Mouse (Mus musculus): ENCODE results near the gene Bmp7. TPM values are rescaled to one million over a fixed set of nuclear protein-coding genes. Genes with fewer than 3 reads are reported as not detected.

The Bmp7 gene
- total and polyA plus RNA-seq, 3 experiments = 0.05 TPM; not detected in 2

DNA sequence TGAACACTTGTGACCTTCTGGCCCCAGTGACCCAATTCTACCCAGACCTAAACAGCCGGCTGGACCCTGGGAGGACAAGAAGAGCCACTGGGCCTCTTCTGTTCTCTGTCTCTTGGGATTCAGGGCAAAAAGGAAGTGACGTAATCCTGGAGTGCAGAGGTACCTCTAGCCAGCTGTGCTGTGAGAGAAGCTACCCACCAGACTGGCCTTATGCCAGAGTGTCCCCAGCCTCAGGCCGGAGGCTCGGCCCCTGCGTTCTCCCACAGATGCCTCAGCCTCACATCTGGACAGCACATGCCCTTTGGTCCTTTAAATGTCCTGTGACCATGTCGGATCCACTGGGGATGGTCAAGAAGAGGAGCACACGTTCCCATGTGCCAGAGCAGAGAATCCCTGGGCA is 54.3 kb downstream of the Bmp7 start:
- no peak for ATAC-seq (ENCODE audit: extremely low read depth, insufficient number of reproducible peaks, low FRiP score, poor library complexity, severe bottlenecking)
- Histone ChIP-seq H3K9me3 (replicated peaks) (peaks cover 90% of the 10 kb centered on the region), H3K4me3 (ENCODE audit: low read depth, low read length) (no peak overlapping the region; the same call in 1 of the 2 replicates), H3K36me3 (replicated peaks) (no peaks in the 10 kb centered on the region), H3K27me3 (ENCODE audit: insufficient read depth, low read length) (no peaks in the 10 kb centered on the region), H3K4me1 (ENCODE audit: insufficient read depth, low read depth, low read length) (no peaks in the 10 kb centered on the region)
- DNase-seq (ENCODE audit: low spot score) = no peak
- TF ChIP-seq TAL1 (conservative IDR thresholded peaks at IDR 0.05; ENCODE audit: low read depth, low read length) = no peak
- TF ChIP-seq CTCF (IDR thresholded peaks at IDR 0.05; ENCODE audit: low read depth, low read length) = no peak
- no peak for TF ChIP-seq GATA1 (IDR thresholded peaks at IDR 0.05; ENCODE audit: borderline replicate concordance, low read length)

DNA sequence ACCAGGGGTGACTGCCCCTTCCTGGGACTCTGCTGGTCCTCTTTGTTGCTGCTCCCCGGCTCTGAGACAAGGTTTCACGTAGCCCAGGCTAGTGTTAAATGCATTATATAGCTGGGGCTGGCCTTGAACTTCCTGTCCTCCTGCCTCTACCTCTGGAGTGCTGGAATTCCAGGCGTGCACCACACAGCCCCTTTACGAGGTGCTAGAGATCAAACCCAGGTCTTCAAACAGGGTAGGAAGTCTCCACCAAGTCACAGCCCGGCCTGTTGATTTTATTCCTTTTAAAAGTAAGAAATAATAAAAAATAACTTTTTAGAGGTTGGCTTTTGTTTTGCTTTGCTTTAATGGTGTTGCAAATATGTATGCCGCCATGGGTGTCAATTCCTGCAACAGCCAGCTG is 55.5 kb downstream of the Bmp7 start:
- DNase-seq (ENCODE audit: low spot score) (no peak), ATAC-seq (ENCODE audit: extremely low read depth, insufficient number of reproducible peaks, low FRiP score, poor library complexity, severe bottlenecking) (no peak)
- no peaks in the 10 kb centered on the region for H3K27me3 ChIP-seq (ENCODE audit: insufficient read depth, low read length)
- H3K9me3 ChIP-seq (replicated peaks) = peaks cover 90% of the 10 kb centered on the region
- no peak overlapping the region for H3K4me3 ChIP-seq (ENCODE audit: low read depth, low read length)
- no peaks in the 10 kb centered on the region for H3K4me1 ChIP-seq (ENCODE audit: insufficient read depth, low read depth, low read length)
- H3K36me3 ChIP-seq (replicated peaks) = no peaks in the 10 kb centered on the region
- TF ChIP-seq GATA2 (IDR thresholded peaks at IDR 0.05; ENCODE audit: borderline replicate concordance, low read depth, low read length) (no peak), CTCF (IDR thresholded peaks at IDR 0.05; ENCODE audit: low read depth, low read length) (no peak), POLR2AphosphoS5 (IDR thresholded peaks at IDR 0.05; ENCODE audit: insufficient replicate concordance, low read depth, low read length) (no peak), GATA1 (IDR thresholded peaks at IDR 0.05; ENCODE audit: borderline replicate concordance, low read length) (no peak), TAL1 (conservative IDR thresholded peaks at IDR 0.05; ENCODE audit: low read depth, low read length) (no peak)

DNA sequence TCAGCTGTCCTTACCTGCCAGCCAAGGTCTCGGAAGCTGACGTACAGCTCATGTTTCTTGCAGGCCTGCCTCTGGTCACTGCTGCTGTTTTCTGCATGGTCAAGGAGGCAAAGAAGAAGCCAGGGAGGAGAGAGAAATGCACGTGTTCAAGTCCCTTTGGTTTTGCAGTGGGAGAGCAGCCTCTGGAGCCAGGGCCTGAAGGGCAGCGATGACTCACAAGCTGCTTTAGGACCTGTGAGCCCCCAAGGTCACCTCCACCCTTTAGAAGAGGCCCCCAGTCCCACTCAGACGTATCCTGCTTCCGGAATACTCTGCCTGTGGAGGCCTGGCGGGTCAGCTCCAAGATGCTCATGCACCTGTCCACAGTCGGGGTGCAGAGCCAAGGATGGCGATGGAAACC is 64.9 kb downstream of the Bmp7 start:
- Histone ChIP-seq H3K4me3 (ENCODE audit: low read depth, low read length) (no peak overlapping the region), H3K4me1 (ENCODE audit: insufficient read depth, low read depth, low read length) (no peaks in the 10 kb centered on the region), H3K9me3 (replicated peaks) (peaks cover 94% of the 10 kb centered on the region), H3K27me3 (ENCODE audit: insufficient read depth, low read length) (no peaks in the 10 kb centered on the region), H3K36me3 (replicated peaks) (no peaks in the 10 kb centered on the region)
- no peak for TF ChIP-seq GATA1 (IDR thresholded peaks at IDR 0.05; ENCODE audit: borderline replicate concordance, low read length)
- no peak for TF ChIP-seq TAL1 (conservative IDR thresholded peaks at IDR 0.05; ENCODE audit: low read depth, low read length)
- TF ChIP-seq POLR2AphosphoS5 (IDR thresholded peaks at IDR 0.05; ENCODE audit: insufficient replicate concordance, low read depth, low read length) = no peak
- no peak for TF ChIP-seq GATA2 (IDR thresholded peaks at IDR 0.05; ENCODE audit: borderline replicate concordance, low read depth, low read length)
- no peak for TF ChIP-seq CTCF (IDR thresholded peaks at IDR 0.05; ENCODE audit: low read depth, low read length)
- no peak for DNase-seq (ENCODE audit: low spot score)
- no peak for ATAC-seq (ENCODE audit: extremely low read depth, insufficient number of reproducible peaks, low FRiP score, poor library complexity, severe bottlenecking)

DNA sequence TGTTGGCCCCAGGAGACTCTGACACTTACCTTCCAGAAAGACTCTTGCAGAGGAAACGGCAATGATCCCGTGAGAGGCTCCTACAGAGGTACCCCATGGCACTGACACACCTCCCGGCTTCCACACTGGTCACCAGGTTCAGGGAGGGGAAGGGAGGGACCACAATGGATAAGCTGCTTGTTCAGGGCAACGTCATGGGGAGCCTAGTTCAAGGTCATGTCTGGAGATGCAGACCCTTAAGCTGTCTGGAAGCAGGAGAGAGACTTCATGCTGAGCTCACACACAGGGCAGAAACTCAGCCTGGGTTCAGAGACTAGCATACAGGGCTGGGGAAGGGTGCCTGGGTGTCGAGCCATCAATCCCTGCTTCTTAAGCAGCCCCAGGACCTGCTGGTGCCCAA is 73.8 kb downstream of the Bmp7 start:
- ATAC-seq (ENCODE audit: extremely low read depth, insufficient number of reproducible peaks, low FRiP score, poor library complexity, severe bottlenecking) = no peak
- peaks cover 89% of the 10 kb centered on the region for H3K9me3 ChIP-seq (replicated peaks)
- no peak for TF ChIP-seq GATA2 (IDR thresholded peaks at IDR 0.05; ENCODE audit: borderline replicate concordance, low read depth, low read length)
- no peak for TF ChIP-seq GATA1 (IDR thresholded peaks at IDR 0.05; ENCODE audit: borderline replicate concordance, low read length)
- no peak for TF ChIP-seq CTCF (IDR thresholded peaks at IDR 0.05; ENCODE audit: low read depth, low read length)
- no peak for TF ChIP-seq TAL1 (conservative IDR thresholded peaks at IDR 0.05; ENCODE audit: low read depth, low read length)
- no peak for TF ChIP-seq POLR2AphosphoS5 (IDR thresholded peaks at IDR 0.05; ENCODE audit: insufficient replicate concordance, low read depth, low read length)

DNA sequence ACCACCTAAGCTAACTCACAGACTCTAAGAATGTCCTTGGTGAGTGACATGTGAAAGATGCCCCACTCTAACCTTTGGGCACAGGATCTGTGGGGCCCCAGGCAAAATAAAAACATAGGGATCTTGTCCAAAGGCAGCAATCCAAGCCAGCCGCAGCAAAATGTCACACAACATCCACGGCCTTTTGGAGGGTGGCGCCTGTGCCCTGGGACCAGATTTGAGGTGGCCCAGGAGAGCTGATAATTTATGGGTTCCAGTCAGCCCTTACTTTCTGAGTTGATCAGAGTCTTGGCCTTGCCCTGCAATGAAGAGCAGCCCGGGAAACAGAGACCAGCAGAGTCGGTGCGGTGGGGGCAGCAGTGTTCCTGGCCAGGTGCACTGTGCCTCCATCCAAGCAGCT is 75.0 kb downstream of the Bmp7 start:
- Histone ChIP-seq H3K27me3 (ENCODE audit: insufficient read depth, low read length) (no peaks in the 10 kb centered on the region; the same call in 1 of the 2 replicates), H3K9me3 (replicated peaks) (peaks cover 90% of the 10 kb centered on the region), H3K4me3 (ENCODE audit: low read depth, low read length) (no peak overlapping the region), H3K36me3 (replicated peaks) (no peaks in the 10 kb centered on the region), H3K4me1 (ENCODE audit: insufficient read depth, low read depth, low read length) (no peaks in the 10 kb centered on the region)
- ATAC-seq (ENCODE audit: extremely low read depth, insufficient number of reproducible peaks, low FRiP score, poor library complexity, severe bottlenecking) (no peak), DNase-seq (ENCODE audit: low spot score) (no peak)
- TF ChIP-seq CTCF (IDR thresholded peaks at IDR 0.05; ENCODE audit: low read depth, low read length) (no peak), GATA2 (IDR thresholded peaks at IDR 0.05; ENCODE audit: borderline replicate concordance, low read depth, low read length) (no peak), POLR2AphosphoS5 (IDR thresholded peaks at IDR 0.05; ENCODE audit: insufficient replicate concordance, low read depth, low read length) (no peak), GATA1 (IDR thresholded peaks at IDR 0.05; ENCODE audit: borderline replicate concordance, low read length) (no peak), TAL1 (conservative IDR thresholded peaks at IDR 0.05; ENCODE audit: low read depth, low read length) (no peak)

More for the DNA sequence above, 73.8 kb downstream of the Bmp7 start:
- Histone ChIP-seq H3K4me1 (ENCODE audit: insufficient read depth, low read depth, low read length) (no peaks in the 10 kb centered on the region), H3K4me3 (ENCODE audit: low read depth, low read length) (no peak overlapping the region), H3K27me3 (ENCODE audit: insufficient read depth, low read length) (no peaks in the 10 kb centered on the region; the same call in 1 of the 2 replicates), H3K36me3 (replicated peaks) (no peaks in the 10 kb centered on the region)
- DNase-seq (ENCODE audit: low spot score) = no peak

DNA sequence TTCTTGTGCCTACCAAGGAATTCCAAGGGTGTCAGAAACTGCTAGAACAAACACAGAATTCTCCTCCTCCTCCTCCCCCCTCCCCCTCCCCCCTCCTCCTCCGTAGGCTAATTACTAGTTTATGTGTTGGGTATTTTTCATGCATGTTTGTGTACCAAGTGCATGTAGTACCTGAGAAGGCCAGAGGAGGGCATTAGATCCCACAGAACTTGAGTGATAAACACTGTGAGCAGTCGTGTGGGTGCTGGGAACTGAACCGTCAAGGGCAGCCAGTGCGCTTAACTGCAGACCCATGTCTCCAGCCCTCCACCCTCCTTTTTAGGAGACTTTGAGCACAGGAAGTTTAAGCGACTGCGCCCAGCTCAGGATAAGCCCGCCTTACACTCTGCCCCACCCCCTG is 75.6 kb downstream of the Bmp7 start:
- H3K4me3 ChIP-seq (ENCODE audit: low read depth, low read length) = no peak overlapping the region
- H3K9me3 ChIP-seq (replicated peaks) = peaks cover 90% of the 10 kb centered on the region
- no peak for ATAC-seq (ENCODE audit: extremely low read depth, insufficient number of reproducible peaks, low FRiP score, poor library complexity, severe bottlenecking)
- no peak for TF ChIP-seq TAL1 (conservative IDR thresholded peaks at IDR 0.05; ENCODE audit: low read depth, low read length)
- TF ChIP-seq GATA1 (IDR thresholded peaks at IDR 0.05; ENCODE audit: borderline replicate concordance, low read length) = no peak
- TF ChIP-seq CTCF (IDR thresholded peaks at IDR 0.05; ENCODE audit: low read depth, low read length) = no peak
- no peak for TF ChIP-seq GATA2 (IDR thresholded peaks at IDR 0.05; ENCODE audit: borderline replicate concordance, low read depth, low read length)
- TF ChIP-seq POLR2AphosphoS5 (IDR thresholded peaks at IDR 0.05; ENCODE audit: insufficient replicate concordance, low read depth, low read length) = no peak
- H3K36me3 ChIP-seq (replicated peaks) = no peaks in the 10 kb centered on the region
- H3K27me3 ChIP-seq (ENCODE audit: insufficient read depth, low read length) = no peaks in the 10 kb centered on the region; the same call in 1 of the 2 replicates
- DNase-seq (ENCODE audit: low spot score) = no peak
- no peaks in the 10 kb centered on the region for H3K4me1 ChIP-seq (ENCODE audit: insufficient read depth, low read depth, low read length)

Measured in G1E (cell line).